Mouse (Mus musculus): ENCODE data around the gene Ticam1. TPM values are rescaled to one million over a fixed set of nuclear protein-coding genes. Genes with fewer than 3 reads are reported as not detected.
A peak's percentile ranks its signal among the peaks of the same experiment; 100 is the strongest.

Gene Ticam1
- total RNA-seq (2014; rRNA removed) (3.1 and 3.7 TPM in 2 replicates), polyA plus RNA-seq (2015; fragmentation: Nextera tagmentation; extraction: Ambion mirVana) (0.91 and 1.1 TPM in 2 replicates)

GRCm38 (mm10) chr17:56276643-56277566 is at the start of gene Ticam1:
TSS of gene Ticam1 (minus strand) at chr17:56276786.
- peak within 1 kb of the TSS; percentile 31 for H3K4me3 ChIP-seq (ENCODE audit: low read depth, low read length)
- peak within 1 kb of the TSS; percentile 58 for H3K4me2 ChIP-seq (ENCODE audit: low read depth, low read length, poor library complexity, severe bottlenecking)
- peak; percentile 67 for TF ChIP-seq CTCF (IDR thresholded peaks at IDR 0.05)
- no peaks in the 10 kb centered on the region for H3K9me3 ChIP-seq (ENCODE audit: low read length)
- 7% methylated on average over 18 of the region's 21 CpGs for WGBS
- H3K27me3 ChIP-seq (ENCODE audit: insufficient read depth, low read length): no peaks in the 10 kb centered on the region
- ATAC-seq (ENCODE audit: low FRiP score): peak; percentile 71
- DNase-seq (ENCODE audit: low spot score): peak; percentile 84
- no peaks in the 10 kb centered on the region for H3K36me3 ChIP-seq (ENCODE audit: insufficient read depth, low read length)
- no peaks in the 10 kb centered on the region for H3K4me1 ChIP-seq (ENCODE audit: insufficient read depth, low read length)
- no peak within 1 kb of the TSS for H3K27ac ChIP-seq (ENCODE audit: low read depth, low read length)
- peak within 1 kb of the TSS; percentile 40 for H3K9ac ChIP-seq (replicated peaks; ENCODE audit: low read length, poor library complexity, severe bottlenecking)

GRCm38 (mm10) chr17:56325450-56326152 is 49.0 kb upstream of the Ticam1 start, which contains the start of gene Kdm4b:
TSS of gene Kdm4b (plus strand) at chr17:56326062.
- Histone ChIP-seq H3K36me3 (ENCODE audit: insufficient read depth, low read length) (no peaks in the 10 kb centered on the region), H3K4me1 (ENCODE audit: insufficient read depth, low read length) (peaks cover 14% of the 10 kb centered on the region), H3K4me2 (ENCODE audit: low read depth, low read length, poor library complexity, severe bottlenecking) (peak within 1 kb of the TSS; percentile 86), H3K9ac (replicated peaks; ENCODE audit: low read length, poor library complexity, severe bottlenecking) (peak within 1 kb of the TSS; percentile 96), H3K27me3 (ENCODE audit: insufficient read depth, low read length) (no peaks in the 10 kb centered on the region), H3K9me3 (ENCODE audit: low read length) (no peaks in the 10 kb centered on the region), H3K4me3 (ENCODE audit: low read depth, low read length) (peak within 1 kb of the TSS; percentile 93), H3K27ac (ENCODE audit: low read depth, low read length) (peak within 1 kb of the TSS; percentile 97)
- DNase-seq (ENCODE audit: low spot score) (peak; percentile 100), ATAC-seq (ENCODE audit: low FRiP score) (peak; percentile 99)
- no peak; the same call in 1 of the 2 replicates for TF ChIP-seq CTCF (IDR thresholded peaks at IDR 0.05)
- under 1% methylated on average over 46 of the region's 57 CpGs for WGBS

GRCm38 (mm10) chr17:56324419-56324818 is 47.8 kb upstream of the Ticam1 start:
- no peak for TF ChIP-seq CTCF (IDR thresholded peaks at IDR 0.05)
- H3K27me3 ChIP-seq (ENCODE audit: insufficient read depth, low read length): no peaks in the 10 kb centered on the region
- no peaks in the 10 kb centered on the region for H3K36me3 ChIP-seq (ENCODE audit: insufficient read depth, low read length)
- H3K4me3 ChIP-seq (ENCODE audit: low read depth, low read length): no peak overlapping the region
- 67% methylated on average over 3 of the region's 3 CpGs for WGBS
- no peak for ATAC-seq (ENCODE audit: low FRiP score)
- no peak overlapping the region for H3K4me2 ChIP-seq (ENCODE audit: low read depth, low read length, poor library complexity, severe bottlenecking)
- H3K27ac ChIP-seq (ENCODE audit: low read depth, low read length): no peak overlapping the region
- no peaks in the 10 kb centered on the region for H3K9me3 ChIP-seq (ENCODE audit: low read length)
- DNase-seq (ENCODE audit: low spot score): no peak
- peaks cover 12% of the 10 kb centered on the region for H3K4me1 ChIP-seq (ENCODE audit: insufficient read depth, low read length)
- no peak overlapping the region for H3K9ac ChIP-seq (replicated peaks; ENCODE audit: low read length, poor library complexity, severe bottlenecking)

- ATAC-seq (ENCODE audit: low FRiP score): no peak
- 90% methylated on average over 15 of the region's 15 CpGs for WGBS
These were observed 32.8 kb upstream of the Ticam1 start for GRCm38 (mm10) chr17:56309191-56309945.

GRCm38 (mm10) chr17:56308088-56308487 is 31.5 kb upstream of the Ticam1 start:
- Histone ChIP-seq H3K4me3 (ENCODE audit: low read depth, low read length) (no peak overlapping the region), H3K27me3 (ENCODE audit: insufficient read depth, low read length) (no peaks in the 10 kb centered on the region), H3K36me3 (ENCODE audit: insufficient read depth, low read length) (no peaks in the 10 kb centered on the region), H3K27ac (ENCODE audit: low read depth, low read length) (no peak overlapping the region), H3K9me3 (ENCODE audit: low read length) (no peaks in the 10 kb centered on the region), H3K9ac (replicated peaks; ENCODE audit: low read length, poor library complexity, severe bottlenecking) (no peak overlapping the region), H3K4me2 (ENCODE audit: low read depth, low read length, poor library complexity, severe bottlenecking) (no peak overlapping the region), H3K4me1 (ENCODE audit: insufficient read depth, low read length) (0 out of 2 replicates have a peak, but pooled peaks cover 3% of the 10 kb centered on the region)
- TF ChIP-seq CTCF (IDR thresholded peaks at IDR 0.05): no peak
- 83% methylated on average over 6 of the region's 6 CpGs for WGBS
- ATAC-seq (ENCODE audit: low FRiP score) (no peak), DNase-seq (ENCODE audit: low spot score) (no peak)

More at GRCm38 (mm10) chr17:56309191-56309945, 32.8 kb upstream of the Ticam1 start:
- Histone ChIP-seq H3K27ac (ENCODE audit: low read depth, low read length) (no peak overlapping the region), H3K9ac (replicated peaks; ENCODE audit: low read length, poor library complexity, severe bottlenecking) (no peak overlapping the region; the same call in 1 of the 2 replicates), H3K36me3 (ENCODE audit: insufficient read depth, low read length) (no peaks in the 10 kb centered on the region), H3K4me2 (ENCODE audit: low read depth, low read length, poor library complexity, severe bottlenecking) (no peak overlapping the region), H3K9me3 (ENCODE audit: low read length) (no peaks in the 10 kb centered on the region), H3K4me1 (ENCODE audit: insufficient read depth, low read length) (no peaks in the 10 kb centered on the region), H3K4me3 (ENCODE audit: low read depth, low read length) (no peak overlapping the region), H3K27me3 (ENCODE audit: insufficient read depth, low read length) (no peaks in the 10 kb centered on the region)
- no peak for TF ChIP-seq CTCF (IDR thresholded peaks at IDR 0.05)
- DNase-seq (ENCODE audit: low spot score): no peak
